Mouse (Mus musculus): ENCODE results near the gene Smagp. TPM values are rescaled to one million over a fixed set of nuclear protein-coding genes. Genes with fewer than 3 reads are reported as not detected.
A peak's percentile ranks its signal among the peaks of the same experiment; 100 is the strongest.

The Smagp gene
- polyA plus RNA-seq, 1 experiment, result 384 TPM

DNA sequence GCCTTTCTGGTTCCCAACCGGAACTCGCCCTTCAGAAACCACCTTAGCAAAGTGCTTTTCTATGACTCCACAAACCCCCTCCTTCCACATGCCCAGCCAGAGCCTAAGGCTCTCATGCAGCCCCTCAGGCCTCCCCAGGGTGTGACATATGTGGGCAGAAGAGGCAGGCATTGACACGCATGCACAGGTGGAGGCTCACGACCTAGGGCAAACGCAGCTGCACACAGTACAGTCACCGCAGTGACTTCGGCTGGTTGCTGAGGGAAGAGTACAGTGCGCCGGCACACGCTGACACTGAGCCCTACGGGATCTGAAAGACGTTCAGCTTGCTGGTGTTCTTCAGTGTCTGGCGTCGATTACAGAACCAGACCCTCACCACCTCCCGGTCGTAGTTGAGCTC lies 58.8 kb downstream of the Smagp start:
- TF ChIP-seq POLR2A (IDR thresholded peaks at IDR 0.05; ENCODE audit: low read depth, low read length) (no peak), CTCF (IDR thresholded peaks at IDR 0.05; ENCODE audit: extremely low read depth, insufficient read length, insufficient replicate concordance, low read depth, low read length) (no peak)
- Histone ChIP-seq H3K36me3 (ENCODE audit: control insufficient read depth, insufficient read depth, low read length) (no peaks in the 10 kb centered on the region), H3K27me3 (ENCODE audit: control insufficient read depth, insufficient read depth, low read length) (no peaks in the 10 kb centered on the region), H3K4me1 (ENCODE audit: control insufficient read depth, insufficient read depth, insufficient read length, low read length) (peaks cover 2% of the 10 kb centered on the region; the same call in 1 of the 2 replicates), H3K27ac (ENCODE audit: insufficient read depth, low read depth, low read length) (no peak overlapping the region), H3K4me3 (ENCODE audit: low read depth, low read length) (no peak overlapping the region)
- 87% methylated on average over 16 of the region's 16 CpGs for WGBS

DNA sequence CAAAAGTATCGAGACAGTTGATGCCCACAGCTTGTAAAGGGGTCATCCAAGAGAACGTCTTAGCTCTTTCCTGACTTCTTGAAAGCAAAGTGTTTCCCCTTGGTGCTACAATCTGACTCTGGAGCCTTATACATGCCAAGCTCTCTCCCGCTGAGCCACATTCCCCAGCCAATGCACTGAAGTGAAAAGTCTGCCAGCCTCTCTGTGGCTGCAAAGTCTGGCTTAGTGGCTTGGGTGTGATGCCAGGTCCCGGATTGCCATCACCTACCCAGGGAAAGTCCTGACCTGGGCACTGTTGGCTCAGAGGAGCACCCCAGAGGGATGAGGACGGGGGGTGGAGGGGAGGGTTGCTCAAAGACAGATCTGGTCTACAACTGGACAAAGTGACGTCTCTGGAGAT lies 59.9 kb downstream of the Smagp start:
- Histone ChIP-seq H3K27me3 (ENCODE audit: control insufficient read depth, insufficient read depth, low read length) (no peaks in the 10 kb centered on the region), H3K36me3 (ENCODE audit: control insufficient read depth, insufficient read depth, low read length) (no peaks in the 10 kb centered on the region), H3K4me3 (ENCODE audit: low read depth, low read length) (no peak overlapping the region), H3K4me1 (ENCODE audit: control insufficient read depth, insufficient read depth, insufficient read length, low read length) (peaks cover 2% of the 10 kb centered on the region; the same call in 1 of the 2 replicates), H3K27ac (ENCODE audit: insufficient read depth, low read depth, low read length) (no peak overlapping the region)
- TF ChIP-seq POLR2A (IDR thresholded peaks at IDR 0.05; ENCODE audit: low read depth, low read length) (no peak), CTCF (IDR thresholded peaks at IDR 0.05; ENCODE audit: extremely low read depth, insufficient read length, insufficient replicate concordance, low read depth, low read length) (no peak)
- WGBS, result 83% methylated on average over 6 of the region's 6 CpGs

DNA sequence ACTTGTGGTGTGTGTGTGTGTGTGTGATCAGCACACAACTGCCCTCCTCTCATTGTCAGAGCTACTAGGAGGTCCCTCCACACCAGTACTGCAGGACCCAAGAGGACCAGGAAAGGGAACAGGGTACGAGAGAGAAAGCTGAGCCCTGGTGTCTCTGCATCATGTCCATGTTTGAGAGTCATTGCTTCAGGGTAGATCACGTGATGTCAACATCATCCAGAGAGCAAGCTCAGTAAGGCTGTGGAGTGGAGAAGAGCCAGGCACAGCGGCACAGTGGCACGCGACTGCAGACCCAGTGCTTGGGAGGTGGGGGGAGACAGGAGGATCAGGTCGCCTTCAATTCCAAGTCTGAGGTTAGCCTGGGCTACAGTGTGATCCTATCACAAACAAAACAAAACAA lies 60.3 kb downstream of the Smagp start:
- no peak overlapping the region for H3K27ac ChIP-seq (ENCODE audit: insufficient read depth, low read depth, low read length)
- no peaks in the 10 kb centered on the region for H3K27me3 ChIP-seq (ENCODE audit: control insufficient read depth, insufficient read depth, low read length)
- H3K4me1 ChIP-seq (ENCODE audit: control insufficient read depth, insufficient read depth, insufficient read length, low read length), result peaks cover 2% of the 10 kb centered on the region; the same call in 1 of the 2 replicates
- no peaks in the 10 kb centered on the region for H3K36me3 ChIP-seq (ENCODE audit: control insufficient read depth, insufficient read depth, low read length)
- no peak for TF ChIP-seq CTCF (IDR thresholded peaks at IDR 0.05; ENCODE audit: extremely low read depth, insufficient read length, insufficient replicate concordance, low read depth, low read length)
- TF ChIP-seq POLR2A (IDR thresholded peaks at IDR 0.05; ENCODE audit: low read depth, low read length), result no peak
- no peak overlapping the region for H3K4me3 ChIP-seq (ENCODE audit: low read depth, low read length)
- 83% methylated on average over 6 of the region's 6 CpGs for WGBS

DNA sequence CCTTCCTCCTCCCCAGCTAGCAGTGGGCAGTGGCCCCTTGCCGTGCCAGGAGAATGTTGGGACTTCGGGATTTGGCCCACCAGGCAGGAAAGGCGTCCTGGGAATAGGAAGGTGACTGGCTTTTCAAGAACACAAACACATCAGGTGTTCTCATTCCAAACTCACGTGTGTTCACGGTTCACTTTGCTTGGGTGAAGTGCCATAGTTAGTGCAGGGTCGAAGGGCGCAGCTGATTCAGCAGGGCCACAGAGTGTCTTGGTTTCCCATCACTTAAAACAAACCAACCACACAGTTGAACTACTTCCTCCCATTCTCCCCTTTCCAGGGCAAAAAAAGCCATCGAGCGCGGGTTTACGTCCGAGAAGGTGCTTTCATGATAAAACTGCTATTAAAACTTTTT lies 61.4 kb downstream of the Smagp start:
- TF ChIP-seq POLR2A (IDR thresholded peaks at IDR 0.05; ENCODE audit: low read depth, low read length), result no peak
- no peak for TF ChIP-seq CTCF (IDR thresholded peaks at IDR 0.05; ENCODE audit: extremely low read depth, insufficient read length, insufficient replicate concordance, low read depth, low read length)
- no peaks in the 10 kb centered on the region for H3K36me3 ChIP-seq (ENCODE audit: control insufficient read depth, insufficient read depth, low read length)
- no peak overlapping the region for H3K4me3 ChIP-seq (ENCODE audit: low read depth, low read length)
- peaks cover 2% of the 10 kb centered on the region; the same call in 1 of the 2 replicates for H3K4me1 ChIP-seq (ENCODE audit: control insufficient read depth, insufficient read depth, insufficient read length, low read length)
- H3K27me3 ChIP-seq (ENCODE audit: control insufficient read depth, insufficient read depth, low read length), result no peaks in the 10 kb centered on the region
- WGBS, result 80% methylated on average over 12 of the region's 12 CpGs
- H3K27ac ChIP-seq (ENCODE audit: insufficient read depth, low read depth, low read length), result peak overlapping the region; percentile 19; the same call in 1 of the 2 replicates

DNA sequence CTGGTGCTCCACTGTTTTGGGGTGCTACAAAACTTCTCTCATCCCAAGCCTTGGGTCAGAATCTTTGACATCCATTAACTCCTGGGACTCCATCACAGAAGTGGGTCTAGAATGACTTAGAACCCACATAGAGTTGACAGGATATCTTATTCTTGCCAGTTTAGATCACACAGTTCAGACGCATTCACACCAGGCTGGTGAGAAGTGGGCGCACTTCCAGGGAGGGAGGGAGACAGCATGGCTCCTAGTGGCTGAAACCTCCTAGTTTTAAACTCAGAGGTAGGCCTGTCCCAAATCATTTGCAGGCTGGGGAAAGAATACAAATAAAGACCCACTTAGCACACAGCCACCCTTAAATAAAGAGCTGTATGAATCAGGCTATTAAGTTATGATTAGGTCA lies 62.4 kb downstream of the Smagp start:
- Histone ChIP-seq H3K4me1 (ENCODE audit: control insufficient read depth, insufficient read depth, insufficient read length, low read length) (peaks cover 2% of the 10 kb centered on the region; the same call in 1 of the 2 replicates), H3K27ac (ENCODE audit: insufficient read depth, low read depth, low read length) (no peak overlapping the region), H3K4me3 (ENCODE audit: low read depth, low read length) (no peak overlapping the region), H3K36me3 (ENCODE audit: control insufficient read depth, insufficient read depth, low read length) (no peaks in the 10 kb centered on the region), H3K27me3 (ENCODE audit: control insufficient read depth, insufficient read depth, low read length) (no peaks in the 10 kb centered on the region)
- 80% methylated on average over 2 of the region's 2 CpGs for WGBS
- TF ChIP-seq POLR2A (IDR thresholded peaks at IDR 0.05; ENCODE audit: low read depth, low read length) (no peak), CTCF (IDR thresholded peaks at IDR 0.05; ENCODE audit: extremely low read depth, insufficient read length, insufficient replicate concordance, low read depth, low read length) (no peak)

DNA sequence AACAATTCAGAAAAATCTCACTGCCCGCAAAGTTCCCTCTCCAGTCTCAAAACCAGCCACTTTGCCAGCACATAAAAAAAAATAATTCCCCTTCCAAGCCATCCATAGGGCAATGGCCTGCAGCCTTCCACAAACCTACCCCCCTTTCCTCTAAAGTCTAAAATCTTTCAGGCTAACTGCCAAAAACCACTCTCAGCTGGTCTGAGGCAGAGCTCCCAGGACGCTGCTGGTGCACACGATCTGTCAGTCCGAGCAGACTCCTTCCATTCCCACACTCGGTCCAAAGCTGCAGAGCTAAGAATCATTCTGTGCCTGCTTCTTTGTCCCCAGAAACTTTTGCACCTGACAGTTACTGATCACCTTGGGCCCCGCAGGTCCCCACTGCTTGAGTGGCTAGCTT lies 62.8 kb downstream of the Smagp start:
- no peak for TF ChIP-seq CTCF (IDR thresholded peaks at IDR 0.05; ENCODE audit: extremely low read depth, insufficient read length, insufficient replicate concordance, low read depth, low read length)
- 54% methylated on average over 6 of the region's 6 CpGs for WGBS
- no peak overlapping the region for H3K4me3 ChIP-seq (ENCODE audit: low read depth, low read length)

More for the DNA sequence above, 62.8 kb downstream of the Smagp start:
- no peak overlapping the region for H3K27ac ChIP-seq (ENCODE audit: insufficient read depth, low read depth, low read length)
- H3K36me3 ChIP-seq (ENCODE audit: control insufficient read depth, insufficient read depth, low read length), result no peaks in the 10 kb centered on the region
- no peaks in the 10 kb centered on the region for H3K27me3 ChIP-seq (ENCODE audit: control insufficient read depth, insufficient read depth, low read length)
- peaks cover 2% of the 10 kb centered on the region; the same call in 1 of the 2 replicates for H3K4me1 ChIP-seq (ENCODE audit: control insufficient read depth, insufficient read depth, insufficient read length, low read length)

Other genes with a start within 250 kb of the Smagp start
- gene Gm5475, start 214.8 kb downstream of the Smagp start, polyA plus RNA-seq (2012; rRNA removed), result 0.13 and 0.20 TPM in 2 replicates
- 39.4 and 138 TPM in 2 replicates for gene Slc11a2, start 211.9 kb downstream of the Smagp start, polyA plus RNA-seq (2012; rRNA removed)
- gene Letmd1, start 167.9 kb downstream of the Smagp start, polyA plus RNA-seq (2012; rRNA removed), result 16.3 and 26.1 TPM in 2 replicates
- 0.62 and 0.96 TPM in 2 replicates for gene Csrnp2, start 141.5 kb downstream of the Smagp start, polyA plus RNA-seq (2012; rRNA removed)
- 1.7 and 2.1 TPM in 2 replicates for gene Tfcp2, start 84.9 kb downstream of the Smagp start, polyA plus RNA-seq (2012; rRNA removed)
- 7.2 and 12.0 TPM in 2 replicates for gene Pou6f1, start 37.0 kb downstream of the Smagp start, polyA plus RNA-seq (2012; rRNA removed)
- 597 and 1,087 TPM in 2 replicates for gene Dazap2, start 21.6 kb downstream of the Smagp start, polyA plus RNA-seq (2012; rRNA removed)
- 6.6 and 13.0 TPM in 2 replicates for gene Bin2, start 32.6 kb upstream of the Smagp start, polyA plus RNA-seq (2012; rRNA removed)
- 55.9 and 26,246 TPM in 2 replicates for gene Cela1, start 51.0 kb upstream of the Smagp start, polyA plus RNA-seq (2012; rRNA removed)
- 35.2 and 73.0 TPM in 2 replicates for gene Galnt6, start 92.4 kb upstream of the Smagp start, polyA plus RNA-seq (2012; rRNA removed)
- gene Slc4a8, start 124.8 kb upstream of the Smagp start, polyA plus RNA-seq (2012; rRNA removed), result 0.51 and 0.98 TPM in 2 replicates
- gene Scn8a, start 232.9 kb upstream of the Smagp start, polyA plus RNA-seq (2012; rRNA removed), result 0.06 and 1.5 TPM in 2 replicates

Measured in small intestine, adult 2 months (tissue).